Mouse (Mus musculus) stomach, postnatal 0 days (tissue): ENCODE measurements around the gene Zfp174. TPM values are rescaled to one million over a fixed set of nuclear protein-coding genes. Genes with fewer than 3 reads are reported as not detected.

Source experiments
- ATAC-seq: fragments of 200-750 bp; cut with Nextera tagmentation; 2 replicates; pipeline ENCODE4 v1.8.0; 2017; ENCODE audit not compliant: low FRiP score, low TSS enrichment
- DNase-seq: peaks from one replicate; pipeline ENCODE4 v3.0.0-alpha.2; 2016; ENCODE audit warnings: low spot score
- H3K27ac ChIP-seq: fragments of 300-500 bp; sonication (generic); replicated peaks from 2 replicates; pipeline ENCODE4 v1.5.1; 2014; ENCODE audit warnings: mild to moderate bottlenecking, control low read depth
- H3K27me3 ChIP-seq: fragments of 300-500 bp; sonication (generic); 2 replicates; pipeline ENCODE4 v1.6.1; 2014; ENCODE audit warnings: low read length; ENCODE audit not compliant: control insufficient read depth, insufficient read depth
- H3K36me3 ChIP-seq: fragments of 300-500 bp; sonication (generic); 2 replicates; pipeline ENCODE4 v1.6.1; 2014; ENCODE audit warnings: low read length, mixed read lengths; ENCODE audit not compliant: control insufficient read depth, insufficient read depth
- H3K4me1 ChIP-seq: fragments of 300-500 bp; sonication (generic); replicated peaks from 2 replicates; pipeline ENCODE4 v1.6.1; 2014; ENCODE audit warnings: antibody characterized with exemption; ENCODE audit not compliant: control insufficient read depth, insufficient read depth
- H3K4me2 ChIP-seq: fragments of 300-500 bp; sonication (generic); replicated peaks from 2 replicates; pipeline ENCODE4 v1.6.1; 2014; ENCODE audit warnings: low read depth, mild to moderate bottlenecking, control low read depth, moderate library complexity
- H3K4me3 ChIP-seq: fragments of 300-500 bp; sonication (generic); 2 replicates; pipeline ENCODE4 v1.5.1; 2014; ENCODE audit warnings: low read depth, low read length, control low read depth
- H3K9ac ChIP-seq: fragments of 300-500 bp; sonication (generic); 2 replicates; pipeline ENCODE4 v1.6.1; 2014; ENCODE audit warnings: mild to moderate bottlenecking, low read length, control low read depth, mixed read lengths
- H3K9me3 ChIP-seq: fragments of 300-500 bp; sonication (generic); 2 replicates; pipeline ENCODE4 v1.6.1; 2016; ENCODE audit warnings: low read length; ENCODE audit not compliant: control insufficient read depth
- CTCF ChIP-seq: IDR thresholded peaks from 2 replicates; pipeline ENCODE4 v1.5.1; 2016; ENCODE audit warnings: antibody characterized with exemption, low read depth, mild to moderate bottlenecking, moderate library complexity
- EP300 ChIP-seq: optimal IDR thresholded peaks from 2 replicates; pipeline ENCODE3; 2016; ENCODE audit warnings: antibody characterized with exemption
- WGBS: fragments of 180-500 bp; shearing (Covaris S2); extraction: QIAGEN DNeasy Blood & Tissue Kit; methylation state at CpG from one replicate; pipeline ENCODE4 v1.1.7; 2014; 5-methylcytosine and 5-hydroxymethylcytosine counted together
- polyA plus RNA-seq: library from polyadenylated mRNA; unstranded; fragments of >200 nt; fragmentation: Nextera tagmentation; extraction: Ambion mirVana; gene quantifications from 2 replicates; pipeline ENCODE4 v1.2.1, GENCODE M21; 2015

Gene Zfp174
- polyA plus RNA-seq, 1 experiment from 2014 or later = 0.44 TPM

DNA sequence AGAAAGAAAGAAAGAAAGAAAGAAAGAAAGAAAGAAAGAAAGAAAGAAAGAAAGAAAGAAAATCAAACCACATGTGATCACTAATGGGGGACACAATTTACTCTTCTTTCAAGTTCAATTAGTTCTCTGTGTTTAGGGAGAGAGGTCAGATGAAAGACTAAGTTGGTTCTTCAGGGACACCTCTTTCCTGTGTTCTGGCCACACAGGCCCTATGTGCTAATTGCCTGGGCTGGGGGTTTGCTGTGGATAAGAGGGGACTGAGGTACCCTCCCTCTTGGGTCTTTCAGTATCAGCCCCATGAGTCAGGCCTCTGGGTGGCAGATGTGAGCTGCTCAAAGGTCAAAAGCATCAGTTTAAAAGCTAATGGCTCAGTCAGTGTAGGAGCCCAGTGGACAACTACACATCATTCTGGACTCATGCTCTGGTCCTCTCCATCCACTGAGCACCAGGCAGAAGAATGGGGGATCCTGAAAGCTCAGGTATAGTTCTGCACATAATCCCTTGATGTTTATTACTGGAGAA lies 16.4 kb upstream of the Zfp174 start, which contains the start of gene Olfr15:
Olfr15 (plus strand) TSS at position 291 of the 522 bp plus-strand sequence.
- H3K4me3 ChIP-seq = no peak within 1 kb of the TSS
- no peaks in the 10 kb centered on the region for H3K36me3 ChIP-seq
- H3K4me1 ChIP-seq = no peaks in the 10 kb centered on the region

DNA sequence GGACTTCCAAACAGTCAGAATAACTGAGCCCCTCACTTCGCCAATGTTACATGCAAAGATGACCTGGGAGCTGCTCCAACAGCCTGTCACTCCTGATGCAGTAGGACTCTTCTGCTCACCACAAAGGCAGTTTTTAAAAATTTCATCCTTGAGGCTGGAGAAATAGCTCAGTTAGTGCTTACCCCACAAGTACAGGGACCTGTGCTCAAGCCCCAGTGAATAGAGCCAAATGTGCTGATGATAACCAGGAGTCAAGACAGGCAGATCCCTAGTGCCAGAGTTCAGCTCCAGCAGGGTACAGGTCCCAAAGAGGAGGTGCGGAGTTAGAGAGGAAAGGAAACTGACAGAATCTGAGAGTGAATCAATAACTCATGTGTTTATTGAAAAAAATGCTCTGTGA lies 11.6 kb upstream of the Zfp174 start:
- ATAC-seq = no peak
- Histone ChIP-seq H3K27ac (no peak overlapping the region), H3K36me3 (no peaks in the 10 kb centered on the region), H3K4me2 (no peak overlapping the region), H3K9me3 (no peaks in the 10 kb centered on the region), H3K27me3 (no peaks in the 10 kb centered on the region), H3K9ac (no peak overlapping the region), H3K4me1 (no peaks in the 10 kb centered on the region), H3K4me3 (no peak overlapping the region)
- DNase-seq = no peak
- no peak for TF ChIP-seq CTCF
- TF ChIP-seq EP300 = no peak
- 80% methylated on average over 2 of the region's 2 CpGs for WGBS

More for the DNA sequence above, 16.4 kb upstream of the Zfp174 start, which contains the start of gene Olfr15:
- Histone ChIP-seq H3K27me3 (no peaks in the 10 kb centered on the region), H3K4me2 (no peak within 1 kb of the TSS), H3K9ac (no peak within 1 kb of the TSS), H3K9me3 (no peaks in the 10 kb centered on the region), H3K27ac (no peak within 1 kb of the TSS)
- DNase-seq (no peak), ATAC-seq (no peak)
- TF ChIP-seq CTCF (peak; percentile 27), EP300 (no peak)

DNA sequence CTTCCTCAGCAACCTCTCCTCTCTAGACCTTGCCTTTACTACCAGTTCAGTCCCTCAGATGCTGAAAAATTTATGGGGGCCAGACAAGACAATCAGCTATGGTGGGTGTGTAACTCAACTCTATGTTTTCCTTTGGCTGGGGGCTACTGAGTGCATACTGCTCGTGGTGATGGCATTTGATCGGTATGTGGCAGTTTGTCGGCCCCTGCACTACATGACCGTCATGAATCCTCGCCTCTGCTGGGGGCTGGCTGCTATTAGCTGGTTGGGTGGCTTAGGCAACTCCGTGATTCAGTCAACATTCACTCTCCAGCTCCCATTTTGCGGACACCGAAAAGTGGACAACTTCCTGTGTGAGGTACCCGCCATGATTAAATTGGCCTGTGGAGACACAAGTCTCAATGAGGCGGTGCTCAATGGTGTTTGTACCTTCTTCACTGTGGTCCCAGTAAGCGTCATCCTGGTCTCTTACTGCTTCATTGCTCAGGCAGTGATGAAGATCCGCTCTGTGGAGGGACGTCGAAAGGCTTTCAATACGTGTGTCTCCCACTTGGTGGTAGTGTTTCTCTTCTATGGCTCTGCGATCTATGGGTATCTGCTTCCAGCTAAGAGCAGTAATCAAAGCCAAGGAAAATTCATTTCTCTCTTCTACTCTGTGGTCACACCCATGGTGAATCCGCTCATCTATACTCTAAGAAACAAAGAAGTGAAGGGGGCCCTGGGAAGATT lies 7.7 kb upstream of the Zfp174 start:
- TF ChIP-seq EP300 (no peak), CTCF (peak; percentile 80)
- Histone ChIP-seq H3K9me3 (no peaks in the 10 kb centered on the region), H3K9ac (no peak overlapping the region), H3K36me3 (no peaks in the 10 kb centered on the region), H3K4me1 (no peaks in the 10 kb centered on the region), H3K4me3 (no peak overlapping the region), H3K4me2 (no peak overlapping the region), H3K27ac (no peak overlapping the region), H3K27me3 (no peaks in the 10 kb centered on the region)
- WGBS = 55% methylated on average over 17 of the region's 17 CpGs
- ATAC-seq (peak; percentile 60), DNase-seq (no peak)

DNA sequence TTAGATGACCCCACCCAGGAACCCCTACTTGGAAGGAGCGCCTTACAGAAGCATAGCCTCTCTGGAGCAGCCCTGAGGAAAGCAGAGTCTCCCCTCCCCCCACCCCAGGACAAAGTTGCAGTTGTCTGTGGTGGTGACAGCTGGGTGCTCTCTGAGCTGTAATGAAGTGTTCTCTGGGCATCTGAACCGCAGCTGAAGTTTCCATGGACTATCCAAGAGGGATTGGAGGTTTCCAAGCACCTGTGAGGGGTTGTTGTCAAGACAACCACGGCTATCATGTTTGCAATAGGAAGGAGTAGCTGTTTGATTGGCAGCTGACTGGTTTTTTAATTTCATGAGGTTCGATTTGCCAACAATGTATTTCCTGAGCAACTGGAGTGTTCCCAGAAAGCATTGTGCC lies 4.1 kb upstream of the Zfp174 start:
- 22% methylated on average over 4 of the region's 4 CpGs for WGBS
- Histone ChIP-seq H3K27me3 (no peaks in the 10 kb centered on the region), H3K9ac (no peak overlapping the region), H3K4me3 (no peak overlapping the region), H3K36me3 (no peaks in the 10 kb centered on the region), H3K4me2 (no peak overlapping the region), H3K9me3 (no peaks in the 10 kb centered on the region), H3K27ac (no peak overlapping the region), H3K4me1 (0 out of 2 replicates have a peak, but pooled peaks cover 3% of the 10 kb centered on the region)
- no peak for TF ChIP-seq EP300
- TF ChIP-seq CTCF = no peak
- DNase-seq (no peak), ATAC-seq (no peak)

DNA sequence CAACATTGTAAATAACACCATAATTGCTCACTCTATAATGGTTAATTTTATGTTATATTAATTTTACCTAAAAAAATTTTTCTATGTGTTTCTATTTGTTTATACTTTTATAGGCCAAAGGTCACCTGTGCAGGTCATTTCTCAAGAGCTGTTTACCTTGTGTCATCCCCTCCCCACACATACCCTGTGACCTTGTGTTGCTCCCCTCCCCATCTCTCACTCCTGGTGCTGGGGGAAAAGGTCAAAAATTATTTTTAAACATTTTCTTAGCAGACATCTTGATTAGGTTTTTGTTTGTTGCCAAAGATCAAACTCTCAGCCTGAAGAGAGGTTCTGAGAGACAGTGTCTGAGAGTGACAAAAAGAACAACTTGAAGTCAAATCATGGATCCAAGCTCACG lies 3.3 kb upstream of the Zfp174 start:
- Histone ChIP-seq H3K4me2 (no peak overlapping the region), H3K9me3 (no peaks in the 10 kb centered on the region), H3K27ac (no peak overlapping the region), H3K27me3 (no peaks in the 10 kb centered on the region), H3K4me1 (0 out of 2 replicates have a peak, but pooled peaks cover 3% of the 10 kb centered on the region), H3K4me3 (no peak overlapping the region), H3K36me3 (no peaks in the 10 kb centered on the region), H3K9ac (no peak overlapping the region)
- 64% methylated on average over 1 of the region's 1 CpGs for WGBS
- ATAC-seq (no peak), DNase-seq (no peak)
- TF ChIP-seq CTCF (no peak), EP300 (no peak)

DNA sequence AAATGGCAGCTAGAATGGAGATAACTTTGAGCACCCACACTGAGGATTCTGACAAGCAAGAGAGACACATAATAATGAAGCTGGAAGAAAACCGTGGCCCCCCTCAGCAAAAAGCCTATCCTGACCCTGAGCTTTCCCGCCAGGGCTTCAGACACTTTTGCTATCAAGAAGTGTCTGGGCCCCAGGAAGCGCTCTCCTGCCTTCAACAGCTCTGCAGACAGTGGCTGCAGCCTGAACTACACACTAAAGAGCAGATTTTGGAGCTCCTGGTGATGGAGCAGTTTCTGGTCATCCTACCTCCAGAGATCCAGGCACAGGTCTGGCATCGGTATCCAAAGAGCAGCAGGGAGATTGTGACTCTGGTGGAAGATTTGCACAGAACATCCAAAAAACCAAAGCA lies 803 bp downstream of the Zfp174 start:
- H3K27me3 ChIP-seq = no peaks in the 10 kb centered on the region
- 73% methylated on average over 4 of the region's 4 CpGs for WGBS
- no peak overlapping the region for H3K9ac ChIP-seq
- 0 out of 2 replicates have a peak, but pooled peaks cover 3% of the 10 kb centered on the region for H3K4me1 ChIP-seq
- no peak for ATAC-seq
- peak overlapping the region; percentile 71; the same call in 1 of the 2 replicates for H3K4me3 ChIP-seq
- no peaks in the 10 kb centered on the region for H3K9me3 ChIP-seq
- DNase-seq = no peak
- no peaks in the 10 kb centered on the region for H3K36me3 ChIP-seq
- no peak for TF ChIP-seq CTCF
- no peak for TF ChIP-seq EP300
- peak overlapping the region; percentile 66 for H3K4me2 ChIP-seq
- no peak overlapping the region for H3K27ac ChIP-seq
